Mouse (Mus musculus): ENCODE measurements around the gene Pomp. TPM values are rescaled to one million over a fixed set of nuclear protein-coding genes. Genes with fewer than 3 reads are reported as not detected.

The Pomp gene
- polyA plus RNA-seq, 1 experiment from 2014 or later, result 524 TPM

- H3K36me3 ChIP-seq (ENCODE audit: inconsistent target), result no peaks in the 10 kb centered on the region
- 50% methylated on average over 14 of the region's 14 CpGs for WGBS (ENCODE audit: missing documents)
- H3K4me3 ChIP-seq (ENCODE audit: inconsistent target), result no peak overlapping the region
- no peak overlapping the region for H3K27ac ChIP-seq
- no peaks in the 10 kb centered on the region for H3K79me2 ChIP-seq (ENCODE audit: inconsistent target)
Measured at GRCm38 (mm10) chr5:147832842-147833241, 27.4 kb upstream of the Pomp start.

GRCm38 (mm10) chr5:147834841-147835500 lies 25.3 kb upstream of the Pomp start:
- Histone ChIP-seq H3K36me3 (ENCODE audit: inconsistent target) (no peaks in the 10 kb centered on the region), H3K4me3 (ENCODE audit: inconsistent target) (no peak overlapping the region), H3K79me2 (ENCODE audit: inconsistent target) (no peaks in the 10 kb centered on the region), H3K27ac (no peak overlapping the region)
- 42% methylated on average over 15 of the region's 17 CpGs for WGBS (ENCODE audit: missing documents)

- Histone ChIP-seq H3K4me3 (ENCODE audit: inconsistent target) (no peak overlapping the region), H3K79me2 (ENCODE audit: inconsistent target) (no peaks in the 10 kb centered on the region), H3K27ac (no peak overlapping the region), H3K36me3 (ENCODE audit: inconsistent target) (no peaks in the 10 kb centered on the region)
- WGBS (ENCODE audit: missing documents), result 42% methylated on average over 12 of the region's 12 CpGs
Measured at GRCm38 (mm10) chr5:147839418-147839817, 20.8 kb upstream of the Pomp start.

- Histone ChIP-seq H3K36me3 (ENCODE audit: inconsistent target) (no peaks in the 10 kb centered on the region), H3K27ac (no peak overlapping the region), H3K4me3 (ENCODE audit: inconsistent target) (no peak overlapping the region), H3K79me2 (ENCODE audit: inconsistent target) (no peaks in the 10 kb centered on the region)
- WGBS (ENCODE audit: missing documents), result 77% methylated on average over 6 of the region's 7 CpGs
Measured at GRCm38 (mm10) chr5:147843340-147843739, 16.9 kb upstream of the Pomp start.

- Histone ChIP-seq H3K79me2 (ENCODE audit: inconsistent target) (no peaks in the 10 kb centered on the region), H3K27ac (no peak overlapping the region), H3K4me3 (ENCODE audit: inconsistent target) (no peak overlapping the region), H3K36me3 (ENCODE audit: inconsistent target) (no peaks in the 10 kb centered on the region)
- 36% methylated on average over 3 of the region's 3 CpGs for WGBS (ENCODE audit: missing documents)
Measured at GRCm38 (mm10) chr5:147845319-147845718, 14.9 kb upstream of the Pomp start.

- WGBS (ENCODE audit: missing documents), result 88% methylated on average over 4 of the region's 5 CpGs
- no peaks in the 10 kb centered on the region for H3K79me2 ChIP-seq (ENCODE audit: inconsistent target)
Measured at GRCm38 (mm10) chr5:147847361-147847760, 12.9 kb upstream of the Pomp start.

GRCm38 (mm10) chr5:147848164-147848863 lies 11.9 kb upstream of the Pomp start:
- 23% methylated on average over 16 of the region's 16 CpGs for WGBS (ENCODE audit: missing documents)
- Histone ChIP-seq H3K4me3 (ENCODE audit: inconsistent target) (no peak overlapping the region), H3K79me2 (ENCODE audit: inconsistent target) (no peaks in the 10 kb centered on the region), H3K36me3 (ENCODE audit: inconsistent target) (no peaks in the 10 kb centered on the region), H3K27ac (no peak overlapping the region)

More at GRCm38 (mm10) chr5:147847361-147847760, 12.9 kb upstream of the Pomp start:
- Histone ChIP-seq H3K27ac (no peak overlapping the region), H3K36me3 (ENCODE audit: inconsistent target) (no peaks in the 10 kb centered on the region), H3K4me3 (ENCODE audit: inconsistent target) (no peak overlapping the region)

- 67% methylated on average over 7 of the region's 7 CpGs for WGBS (ENCODE audit: missing documents)
- H3K4me3 ChIP-seq (ENCODE audit: inconsistent target), result no peak overlapping the region
- no peaks in the 10 kb centered on the region for H3K36me3 ChIP-seq (ENCODE audit: inconsistent target)
- H3K27ac ChIP-seq, result no peak overlapping the region
- H3K79me2 ChIP-seq (ENCODE audit: inconsistent target), result no peaks in the 10 kb centered on the region
Measured at GRCm38 (mm10) chr5:147850194-147850593, 10.1 kb upstream of the Pomp start.

GRCm38 (mm10) chr5:147860076-147860448 lies 199 bp upstream of the Pomp start:
- H3K79me2 ChIP-seq (ENCODE audit: inconsistent target), result peaks cover 44% of the 10 kb centered on the region
- peak overlapping the region; percentile 65 for H3K27ac ChIP-seq
- peak overlapping the region; percentile 93 for H3K4me3 ChIP-seq (ENCODE audit: inconsistent target)
- 5% methylated on average over 18 of the region's 18 CpGs for WGBS (ENCODE audit: missing documents)
- peaks cover 24% of the 10 kb centered on the region for H3K36me3 ChIP-seq (ENCODE audit: inconsistent target)

GRCm38 (mm10) chr5:147868674-147869073 lies 8.4 kb downstream of the Pomp start:
- 89% methylated on average over 4 of the region's 4 CpGs for WGBS (ENCODE audit: missing documents)
- Histone ChIP-seq H3K4me3 (ENCODE audit: inconsistent target) (no peak overlapping the region), H3K79me2 (ENCODE audit: inconsistent target) (peaks cover 80% of the 10 kb centered on the region), H3K27ac (no peak overlapping the region), H3K36me3 (ENCODE audit: inconsistent target) (peaks cover 41% of the 10 kb centered on the region)

- WGBS (ENCODE audit: missing documents), result 81% methylated on average over 6 of the region's 6 CpGs
- H3K27ac ChIP-seq, result no peak overlapping the region
Measured at GRCm38 (mm10) chr5:147869568-147869967, 9.3 kb downstream of the Pomp start.

GRCm38 (mm10) chr5:147870296-147870695 lies 10.0 kb downstream of the Pomp start:
- Histone ChIP-seq H3K27ac (peak overlapping the region; percentile 64), H3K4me3 (ENCODE audit: inconsistent target) (no peak overlapping the region), H3K36me3 (ENCODE audit: inconsistent target) (peaks cover 37% of the 10 kb centered on the region), H3K79me2 (ENCODE audit: inconsistent target) (peaks cover 77% of the 10 kb centered on the region)
- 73% methylated on average over 1 of the region's 1 CpGs for WGBS (ENCODE audit: missing documents)

More at GRCm38 (mm10) chr5:147869568-147869967, 9.3 kb downstream of the Pomp start:
- Histone ChIP-seq H3K79me2 (ENCODE audit: inconsistent target) (peaks cover 77% of the 10 kb centered on the region), H3K36me3 (ENCODE audit: inconsistent target) (peaks cover 37% of the 10 kb centered on the region), H3K4me3 (ENCODE audit: inconsistent target) (no peak overlapping the region)

- peak overlapping the region; percentile 64 for H3K27ac ChIP-seq
- peaks cover 46% of the 10 kb centered on the region for H3K36me3 ChIP-seq (ENCODE audit: inconsistent target)
- 14% methylated on average over 15 of the region's 15 CpGs for WGBS (ENCODE audit: missing documents)
- peaks cover 72% of the 10 kb centered on the region for H3K79me2 ChIP-seq (ENCODE audit: inconsistent target)
- H3K4me3 ChIP-seq (ENCODE audit: inconsistent target), result no peak overlapping the region
Measured at GRCm38 (mm10) chr5:147871091-147871820, 11.0 kb downstream of the Pomp start.

GRCm38 (mm10) chr5:147874491-147875065 lies 14.3 kb downstream of the Pomp start:
- Histone ChIP-seq H3K4me3 (ENCODE audit: inconsistent target) (no peak overlapping the region), H3K36me3 (ENCODE audit: inconsistent target) (peaks cover 63% of the 10 kb centered on the region), H3K79me2 (ENCODE audit: inconsistent target) (peaks cover 38% of the 10 kb centered on the region), H3K27ac (no peak overlapping the region)
- WGBS (ENCODE audit: missing documents), result 65% methylated on average over 18 of the region's 18 CpGs
